Mouse (Mus musculus) heart, postnatal 25 days (tissue): ENCODE data around the gene Ccdc155. TPM values are rescaled to one million over a fixed set of nuclear protein-coding genes. Genes with fewer than 3 reads are reported as not detected.
A peak's percentile ranks its signal among the peaks of the same experiment; 100 is the strongest.

Experiments
- DNase-seq: peaks from one replicate; pipeline ENCODE4 v3.0.0; 2022; ENCODE audit warnings: low spot score
- intact Hi-C: fragments of 180-260 bp; cut with DNase I; formaldehyde crosslinking; loops from one replicate; pipeline ENCODE4 v1.15.1; 2025
- total RNA-seq, 2 experiments: library from RNA; stranded (reverse); gene quantifications; 2 replicates each; pipeline ENCODE4 v1.2.3; 2021

Gene Ccdc155
- total RNA-seq, 2 experiments from 2014 or later, result not detected

- intact Hi-C loops, result no loop called here
- no peak for DNase-seq
Observed at GRCm38 (mm10) chr7:45229046-45229445, 24.4 kb upstream of the Ccdc155 start.

GRCm38 (mm10) chr7:45228548-45228947 lies 23.9 kb upstream of the Ccdc155 start:
- intact Hi-C loops, result no loop called here
- DNase-seq, result no peak

- intact Hi-C loops, result no loop called here
- DNase-seq, result no peak
Observed at GRCm38 (mm10) chr7:45226421-45226820, 21.7 kb upstream of the Ccdc155 start.

GRCm38 (mm10) chr7:45224826-45225225 lies 20.1 kb upstream of the Ccdc155 start:
- intact Hi-C loops, result no loop called here

GRCm38 (mm10) chr7:45221680-45222079 lies 17.0 kb upstream of the Ccdc155 start:
- intact Hi-C loops, result no loop called here
- no peak for DNase-seq

More at GRCm38 (mm10) chr7:45224826-45225225, 20.1 kb upstream of the Ccdc155 start:
- no peak for DNase-seq

GRCm38 (mm10) chr7:45216442-45217183 lies 11.9 kb upstream of the Ccdc155 start:
- intact Hi-C loops, result no loop called here
- no peak for DNase-seq

- peak; percentile 39 for DNase-seq
Observed at GRCm38 (mm10) chr7:45215673-45216441, 11.2 kb upstream of the Ccdc155 start, which contains the start of gene Tead2. TSS of gene Tead2 (plus strand) at chr7:45215753.

GRCm38 (mm10) chr7:45213708-45214107 lies 9.0 kb upstream of the Ccdc155 start:
- intact Hi-C loops, result no loop called here
- DNase-seq, result no peak

More at GRCm38 (mm10) chr7:45215673-45216441, 11.2 kb upstream of the Ccdc155 start, which contains the start of gene Tead2:
- intact Hi-C loops, result no loop called here

GRCm38 (mm10) chr7:45212356-45212755 lies 7.7 kb upstream of the Ccdc155 start:
- intact Hi-C loops, result no loop called here
- no peak for DNase-seq

- no peak for DNase-seq
- intact Hi-C loops, result no loop called here
Observed at GRCm38 (mm10) chr7:45211851-45212251, 7.2 kb upstream of the Ccdc155 start, which contains the start of gene Dkkl1. TSS of gene Dkkl1 (minus strand) at chr7:45212147.

- intact Hi-C loops, result no loop called here
- no peak for DNase-seq
Observed at GRCm38 (mm10) chr7:45211070-45211469, 6.4 kb upstream of the Ccdc155 start.

GRCm38 (mm10) chr7:45208260-45208659 lies 3.6 kb upstream of the Ccdc155 start:
- intact Hi-C loops, result no loop called here
- no peak for DNase-seq

- no peak for DNase-seq
- intact Hi-C loops, result no loop called here
Observed at GRCm38 (mm10) chr7:45202654-45203053, 2.0 kb downstream of the Ccdc155 start.

GRCm38 (mm10) chr7:45198961-45199360 lies 5.7 kb downstream of the Ccdc155 start:
- intact Hi-C loops, result loop anchor here (1.0 kb wide), 1 partner anchor 37 kb away; no protein-coding TSS in a partner anchor
- DNase-seq, result no peak

GRCm38 (mm10) chr7:45198435-45198834 lies 6.3 kb downstream of the Ccdc155 start:
- peak; percentile 45 for DNase-seq
- intact Hi-C loops, result loop anchor here (1.0 kb wide), 1 partner anchor 36 kb away; no protein-coding TSS in a partner anchor

GRCm38 (mm10) chr7:45196994-45197393 lies 7.7 kb downstream of the Ccdc155 start:
- intact Hi-C loops, result loop anchor here (2.0 kb wide), 1 partner anchor 118 kb away; no protein-coding TSS in a partner anchor

GRCm38 (mm10) chr7:45196176-45196535 lies 8.5 kb downstream of the Ccdc155 start:
- intact Hi-C loops, result loop anchor here (2.0 kb wide), 1 partner anchor 117 kb away; no protein-coding TSS in a partner anchor

More at GRCm38 (mm10) chr7:45196994-45197393, 7.7 kb downstream of the Ccdc155 start:
- no peak for DNase-seq

GRCm38 (mm10) chr7:45195341-45196175 lies 9.1 kb downstream of the Ccdc155 start:
- no peak for DNase-seq
- intact Hi-C loops, result loop anchor here (2.0 kb wide), 1 partner anchor 117 kb away; no protein-coding TSS in a partner anchor

More at GRCm38 (mm10) chr7:45196176-45196535, 8.5 kb downstream of the Ccdc155 start:
- DNase-seq, result no peak

- intact Hi-C loops, result no loop called here
- DNase-seq, result no peak
Observed at GRCm38 (mm10) chr7:45193871-45194785, 10.6 kb downstream of the Ccdc155 start.
